Mouse (Mus musculus) gastrocnemius, adult 18-20 months (tissue): ENCODE measurements at regions not wholly inside any gene's neighbourhood (a gene's known extent, or its start where the extent isn't known, plus 50 kb on each side); places are given as distances from the start of the nearest gene placed in this dataset. TPM values are rescaled to one million over a fixed set of nuclear protein-coding genes. Genes with fewer than 3 reads are reported as not detected.

ENCODE experiments used
- DNase-seq: peaks from one replicate; pipeline ENCODE4 v3.0.0; 2021; ENCODE audit warnings: low spot score
- microRNA-seq: library from miRNA; unstranded; fragments of <30 nt; microRNA quantifications from one replicate; pipeline ENCODE4 v1.2.0, GENCODE M21; 2021

DNA sequence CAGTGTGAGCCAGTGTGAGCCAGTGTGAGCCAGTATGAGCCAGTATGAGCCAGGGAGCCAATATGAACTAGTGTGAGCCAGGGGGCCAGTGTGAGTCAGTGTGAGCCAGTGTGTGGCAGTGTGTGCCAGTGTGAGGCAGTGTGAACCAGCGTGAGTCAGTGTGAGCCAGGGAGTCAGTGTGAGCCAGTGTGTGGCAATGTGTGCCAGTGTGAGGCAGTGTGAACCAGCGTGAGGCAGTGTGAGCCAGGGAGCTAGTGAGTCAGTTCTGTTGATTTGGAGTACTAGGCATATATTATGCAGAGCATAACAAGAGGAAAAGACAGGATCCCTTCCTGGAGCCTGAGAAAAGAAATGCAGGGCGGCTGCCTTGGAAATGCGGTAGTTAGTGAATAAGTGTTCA, 82.7 kb upstream of the Zfhx3 start:
- no peak for DNase-seq

DNA sequence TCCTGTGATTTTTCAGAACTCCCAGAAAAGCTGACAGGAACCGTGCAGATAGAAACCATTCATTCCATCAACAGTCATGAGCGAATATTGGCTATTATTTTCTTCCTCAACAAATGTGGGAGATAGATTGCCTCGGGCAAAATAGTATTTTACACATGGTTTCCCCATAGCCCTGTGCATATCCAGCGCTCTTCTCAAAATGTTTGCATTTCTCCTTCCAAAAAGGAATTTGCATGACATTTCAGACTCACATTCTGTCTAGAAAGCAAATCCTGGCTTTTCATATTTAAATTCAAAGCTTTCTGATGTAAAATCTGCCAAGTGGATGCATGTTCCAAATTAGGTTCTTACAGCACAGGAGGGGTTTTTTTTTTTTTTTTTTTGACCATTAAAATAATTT, 82.2 kb upstream of the Zfhx3 start:
- DNase-seq = no peak

DNA sequence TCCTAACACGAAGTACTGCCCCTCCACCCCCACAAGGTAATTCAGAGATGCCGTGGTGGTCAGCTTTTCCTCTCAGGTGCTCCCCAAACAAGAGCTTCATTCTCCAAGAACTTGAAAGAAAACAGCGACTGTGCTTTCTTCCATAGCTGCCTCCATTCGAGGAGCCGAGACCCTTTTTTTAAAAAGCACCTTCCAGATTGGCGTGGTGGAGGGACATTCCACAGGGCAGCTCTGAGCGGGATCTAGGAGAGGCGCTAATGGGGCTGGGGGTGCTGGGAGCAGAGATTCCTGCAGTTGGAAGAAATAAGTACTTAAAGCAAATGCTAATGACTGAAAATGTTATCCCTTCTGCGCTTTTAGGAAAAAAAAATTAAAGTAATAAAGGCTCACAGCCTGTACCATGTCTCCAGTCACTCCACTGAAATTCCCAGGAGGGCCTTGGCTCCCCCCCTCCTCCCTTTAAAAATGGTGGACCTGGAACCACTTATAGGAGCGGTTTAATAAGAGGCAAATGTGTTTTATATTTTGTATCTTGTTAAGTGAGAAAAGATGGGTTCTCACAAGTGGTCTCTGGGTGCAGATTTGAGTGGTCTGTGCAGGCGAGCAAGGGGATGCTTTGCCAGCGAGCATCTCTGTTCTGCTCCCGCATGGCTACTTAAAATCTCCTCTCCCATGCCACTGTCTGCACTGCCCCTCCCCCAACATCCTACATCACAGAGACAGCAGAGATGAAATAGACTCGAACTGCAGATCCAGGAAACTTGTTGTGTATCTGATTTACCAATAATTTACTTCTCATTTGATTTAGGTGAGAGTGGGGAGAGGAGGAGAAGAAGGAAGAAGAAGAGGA, 77.4 kb upstream of the Zfhx3 start:
- no peak for DNase-seq

- no peak for DNase-seq
These were observed 76.7 kb upstream of the Zfhx3 start for GRCm38 (mm10) chr8:107865744-107866143.

- DNase-seq = no peak
These were observed 70.7 kb upstream of the Zfhx3 start for GRCm38 (mm10) chr8:107871718-107872117.

GRCm38 (mm10) chr8:107872121-107872520, 70.3 kb upstream of the Zfhx3 start:
- DNase-seq = no peak

- no peak for DNase-seq
These were observed 66.0 kb upstream of the Zfhx3 start for GRCm38 (mm10) chr8:107876455-107876854.

GRCm38 (mm10) chr8:107881851-107882250, 60.6 kb upstream of the Zfhx3 start:
- DNase-seq = peak; percentile 20

- DNase-seq = no peak
These were observed 56.9 kb upstream of the Zfhx3 start for GRCm38 (mm10) chr8:107885547-107885946.

GRCm38 (mm10) chr8:107885971-107886370, 56.5 kb upstream of the Zfhx3 start:
- no peak for DNase-seq

- no peak for DNase-seq
These were observed 55.8 kb upstream of the Zfhx3 start for GRCm38 (mm10) chr8:107886516-107887253.

DNA sequence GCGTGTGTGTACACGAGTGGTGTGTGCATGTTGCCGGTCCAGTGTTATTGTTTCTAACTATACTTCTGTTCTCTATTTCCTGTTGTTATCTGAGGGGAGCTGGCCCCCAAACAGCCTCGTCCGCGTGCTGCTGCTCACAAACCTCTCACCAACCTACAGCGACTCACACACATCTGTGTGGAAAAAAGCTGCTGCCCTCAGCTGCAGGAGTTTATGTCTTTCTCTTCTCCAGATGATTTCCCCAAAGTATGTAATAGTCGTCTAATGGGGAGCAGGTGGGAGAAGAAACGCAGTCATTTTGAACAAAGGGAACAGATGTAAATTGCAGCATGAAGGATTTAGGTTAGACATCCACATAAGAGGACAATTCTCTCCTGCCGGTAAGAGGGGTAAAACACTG, 55.1 kb upstream of the Zfhx3 start:
- DNase-seq = no peak

DNA sequence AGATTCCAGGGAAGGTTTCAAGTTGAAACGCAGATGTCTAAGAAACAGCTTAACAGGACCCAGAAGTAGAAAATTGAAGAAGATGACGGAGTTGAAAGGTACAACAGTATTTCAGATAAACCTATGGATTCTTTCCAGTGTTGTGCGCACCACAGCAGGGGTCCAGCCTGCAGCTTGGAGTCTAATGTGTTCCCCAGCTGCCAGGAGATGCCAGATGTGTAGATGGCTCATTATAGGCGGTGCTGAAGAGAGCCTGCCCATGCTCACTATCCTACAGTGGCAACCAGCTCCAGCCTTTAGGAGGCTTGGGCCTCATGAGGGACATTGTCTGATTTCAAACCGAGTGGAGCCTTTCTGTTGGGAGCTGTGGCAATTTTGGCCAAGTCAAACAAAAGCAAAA, 51.5 kb upstream of the Zfhx3 start:
- no peak for DNase-seq

Small RNAs in the stretch of these regions (microRNA-seq; reads per million reads assigned to microRNA genes)
- not detected for gene Gm22825
- not detected for gene Gm23646
